Mouse (Mus musculus): Measurements from ENCODE around the gene Csf3. TPM values are rescaled to one million over a fixed set of nuclear protein-coding genes. Genes with fewer than 3 reads are reported as not detected.
A peak's percentile ranks its signal among the peaks of the same experiment; 100 is the strongest.
"Not testable (repeated sequence)": the region's sequence is repeated elsewhere in the genome, so short reads cannot be mapped to it uniquely, and the experiment has no call there.

Csf3 gene
- not detected for total RNA-seq (2021)
- long read RNA-seq, experiment 1, result 0 reads
- long read RNA-seq, experiment 2, result 0 reads

GRCm38 (mm10) chr11:98701213-98701670, at the start of gene Csf3:
TSS of gene Csf3 (plus strand) at chr11:98701263.
- intact Hi-C loops (cut with DNase I), result loop anchor here (2.0 to 5.0 kb wide), 2 partner anchors 86 to 206 kb away; partner anchors contain the start of gene Cdc6
- no peak for DNase-seq (ENCODE audit: low spot score in 2 of 2)

- DNase-seq (ENCODE audit: low spot score in 2 of 2), result peak in 1 of 2 experiments; percentile 24
- intact Hi-C loops (cut with DNase I), result loop anchor here (5.0 kb wide), 1 partner anchor 48 kb away; no protein-coding TSS in a partner anchor
Observed at GRCm38 (mm10) chr11:98655076-98655475, 46.0 kb upstream of the Csf3 start.

GRCm38 (mm10) chr11:98660517-98660916, 40.5 kb upstream of the Csf3 start:
- intact Hi-C loops (cut with DNase I), result no loop called here
- DNase-seq (ENCODE audit: low spot score in 2 of 2), result peak; percentile 62 to 90

- no peak for DNase-seq (ENCODE audit: low spot score in 2 of 2)
- intact Hi-C loops (cut with DNase I), result no loop called here
Observed at GRCm38 (mm10) chr11:98664091-98664490, 37.0 kb upstream of the Csf3 start, which contains the start of gene Gsdma. TSS of gene Gsdma (plus strand) at chr11:98664351.

- DNase-seq (ENCODE audit: low spot score in 2 of 2), result no peak
- intact Hi-C loops (cut with DNase I), result no loop called here
Observed at GRCm38 (mm10) chr11:98668984-98669383, 32.1 kb upstream of the Csf3 start.

GRCm38 (mm10) chr11:98671284-98671815, 29.7 kb upstream of the Csf3 start:
- intact Hi-C loops (cut with DNase I), result no loop called here
- DNase-seq (ENCODE audit: low spot score in 2 of 2), result no peak

- DNase-seq (ENCODE audit: low spot score in 2 of 2), result no peak
- intact Hi-C loops (cut with DNase I), result no loop called here
Observed at GRCm38 (mm10) chr11:98671857-98672256, 29.2 kb upstream of the Csf3 start.

- no peak for DNase-seq (ENCODE audit: low spot score in 2 of 2)
- intact Hi-C loops (cut with DNase I), result no loop called here
Observed at GRCm38 (mm10) chr11:98672482-98672881, 28.6 kb upstream of the Csf3 start.

GRCm38 (mm10) chr11:98673136-98673535, 27.9 kb upstream of the Csf3 start:
- DNase-seq (ENCODE audit: low spot score in 2 of 2), result peak in 1 of 2 experiments; percentile 55
- intact Hi-C loops (cut with DNase I), result not testable (repeated sequence)

GRCm38 (mm10) chr11:98675829-98676363, 25.2 kb upstream of the Csf3 start:
- no peak for DNase-seq (ENCODE audit: low spot score in 2 of 2)
- intact Hi-C loops (cut with DNase I), result no loop called here

GRCm38 (mm10) chr11:98680023-98680422, 21.0 kb upstream of the Csf3 start:
- intact Hi-C loops (cut with DNase I), result no loop called here
- no peak for DNase-seq (ENCODE audit: low spot score in 2 of 2)

GRCm38 (mm10) chr11:98680595-98680994, 20.5 kb upstream of the Csf3 start:
- intact Hi-C loops (cut with DNase I), result not testable (repeated sequence)

GRCm38 (mm10) chr11:98681186-98681585, 19.9 kb upstream of the Csf3 start:
- DNase-seq (ENCODE audit: low spot score in 2 of 2), result no peak
- intact Hi-C loops (cut with DNase I), result no loop called here

More at GRCm38 (mm10) chr11:98680595-98680994, 20.5 kb upstream of the Csf3 start:
- not testable (repeated sequence) for DNase-seq (ENCODE audit: low spot score in 2 of 2)

- intact Hi-C loops (cut with DNase I), result no loop called here
- DNase-seq (ENCODE audit: low spot score in 2 of 2), result peak; percentile 96 to 97
Observed at GRCm38 (mm10) chr11:98681786-98682745, 19.0 kb upstream of the Csf3 start, which contains the start of gene Psmd3. TSS of gene Psmd3 (plus strand) at chr11:98682554.

- no peak for DNase-seq (ENCODE audit: low spot score in 2 of 2)
- intact Hi-C loops (cut with DNase I), result no loop called here
Observed at GRCm38 (mm10) chr11:98682811-98683210, 18.3 kb upstream of the Csf3 start.

- DNase-seq (ENCODE audit: low spot score in 2 of 2), result no peak
- intact Hi-C loops (cut with DNase I), result no loop called here
Observed at GRCm38 (mm10) chr11:98685642-98686041, 15.4 kb upstream of the Csf3 start.

GRCm38 (mm10) chr11:98686976-98687375, 14.1 kb upstream of the Csf3 start:
- no peak for DNase-seq (ENCODE audit: low spot score in 2 of 2)

GRCm38 (mm10) chr11:98688009-98688408, 13.1 kb upstream of the Csf3 start:
- no peak for DNase-seq (ENCODE audit: low spot score in 2 of 2)
- intact Hi-C loops (cut with DNase I), result no loop called here

More at GRCm38 (mm10) chr11:98686976-98687375, 14.1 kb upstream of the Csf3 start:
- intact Hi-C loops (cut with DNase I), result no loop called here

- intact Hi-C loops (cut with DNase I), result no loop called here
- DNase-seq (ENCODE audit: low spot score in 2 of 2), result no peak
Observed at GRCm38 (mm10) chr11:98693201-98693600, 7.9 kb upstream of the Csf3 start.

- DNase-seq (ENCODE audit: low spot score in 2 of 2), result no peak
- intact Hi-C loops (cut with DNase I), result no loop called here
Observed at GRCm38 (mm10) chr11:98693746-98694145, 7.3 kb upstream of the Csf3 start.

Data from left cerebral cortex, postnatal 14 days (tissue).